Mouse (Mus musculus): ENCODE data around the gene Timm44. TPM values are rescaled to one million over a fixed set of nuclear protein-coding genes. Genes with fewer than 3 reads are reported as not detected.

The Timm44 gene
- polyA plus RNA-seq, 1 experiment from 2014 or later = 67.4 TPM

DNA sequence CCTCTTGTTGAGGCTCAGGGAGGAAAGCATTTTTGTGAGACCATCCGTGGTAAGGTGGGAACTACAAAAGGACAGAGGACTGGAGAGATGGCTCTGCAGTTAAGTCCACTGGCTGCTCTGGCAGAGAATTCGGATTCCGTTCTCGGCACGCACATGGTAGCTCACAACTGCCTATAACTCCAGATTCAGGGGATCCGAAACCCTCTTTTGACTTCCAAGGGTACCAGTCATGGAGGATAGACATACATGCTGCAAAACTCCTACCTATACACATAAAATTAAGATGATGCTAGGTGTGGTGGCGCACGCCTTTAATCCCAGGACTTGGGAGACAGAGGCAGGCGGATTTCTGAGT is 375 bp upstream of the Timm44 start:
- Histone ChIP-seq H3K9ac (ENCODE audit: low read length) (peak overlapping the region; percentile 70), H3K27ac (ENCODE audit: low read depth, low read length) (0 out of 2 replicates have a peak overlapping the region, but pooled peaks have one; percentile 25), H3K9me3 (ENCODE audit: control insufficient read depth, low read length) (no peaks in the 10 kb centered on the region), H3K27me3 (ENCODE audit: control insufficient read depth, insufficient read depth, low read length) (no peaks in the 10 kb centered on the region), H3K4me1 (ENCODE audit: control insufficient read depth, insufficient read depth, low read length) (peaks cover 3% of the 10 kb centered on the region; the same call in 1 of the 2 replicates), H3K4me2 (peak overlapping the region; percentile 64), H3K36me3 (ENCODE audit: control insufficient read depth, insufficient read depth, low read length) (0 out of 2 replicates have a peak, but pooled peaks cover 3% of the 10 kb centered on the region), H3K4me3 (ENCODE audit: low read depth, low read length) (peak overlapping the region; percentile 58)
- ATAC-seq (ENCODE audit: low FRiP score) (no peak), DNase-seq (ENCODE audit: low spot score, missing footprints) (no peak)
- 26% methylated on average over 9 of the region's 9 CpGs for WGBS

- Histone ChIP-seq H3K4me1 (ENCODE audit: control insufficient read depth, insufficient read depth, low read length) (no peaks in the 10 kb centered on the region), H3K4me3 (ENCODE audit: low read depth, low read length) (no peak overlapping the region), H3K27me3 (ENCODE audit: control insufficient read depth, insufficient read depth, low read length) (no peaks in the 10 kb centered on the region), H3K4me2 (no peak overlapping the region), H3K9me3 (ENCODE audit: control insufficient read depth, low read length) (no peaks in the 10 kb centered on the region), H3K9ac (ENCODE audit: low read length) (no peak overlapping the region), H3K27ac (ENCODE audit: low read depth, low read length) (no peak overlapping the region), H3K36me3 (ENCODE audit: control insufficient read depth, insufficient read depth, low read length) (peaks cover 19% of the 10 kb centered on the region)
- DNase-seq (ENCODE audit: low spot score, missing footprints) = no peak
- ATAC-seq (ENCODE audit: low FRiP score) = no peak
- 89% methylated on average over 6 of the region's 6 CpGs for WGBS
Observed at GRCm38 (mm10) chr8:4269609-4270008, 6.1 kb downstream of the Timm44 start.

- Histone ChIP-seq H3K27ac (ENCODE audit: low read depth, low read length) (no peak overlapping the region), H3K27me3 (ENCODE audit: control insufficient read depth, insufficient read depth, low read length) (no peaks in the 10 kb centered on the region), H3K9me3 (ENCODE audit: control insufficient read depth, low read length) (no peaks in the 10 kb centered on the region), H3K4me2 (no peak overlapping the region), H3K36me3 (ENCODE audit: control insufficient read depth, insufficient read depth, low read length) (peaks cover 19% of the 10 kb centered on the region), H3K4me1 (ENCODE audit: control insufficient read depth, insufficient read depth, low read length) (no peaks in the 10 kb centered on the region), H3K9ac (ENCODE audit: low read length) (no peak overlapping the region), H3K4me3 (ENCODE audit: low read depth, low read length) (no peak overlapping the region)
- DNase-seq (ENCODE audit: low spot score, missing footprints) (peak; percentile 72), ATAC-seq (ENCODE audit: low FRiP score) (peak; percentile 69; the same call in 1 of the 2 replicates)
- WGBS = 77% methylated on average over 15 of the region's 15 CpGs
Observed at GRCm38 (mm10) chr8:4267627-4268026, 8.1 kb downstream of the Timm44 start.

DNA sequence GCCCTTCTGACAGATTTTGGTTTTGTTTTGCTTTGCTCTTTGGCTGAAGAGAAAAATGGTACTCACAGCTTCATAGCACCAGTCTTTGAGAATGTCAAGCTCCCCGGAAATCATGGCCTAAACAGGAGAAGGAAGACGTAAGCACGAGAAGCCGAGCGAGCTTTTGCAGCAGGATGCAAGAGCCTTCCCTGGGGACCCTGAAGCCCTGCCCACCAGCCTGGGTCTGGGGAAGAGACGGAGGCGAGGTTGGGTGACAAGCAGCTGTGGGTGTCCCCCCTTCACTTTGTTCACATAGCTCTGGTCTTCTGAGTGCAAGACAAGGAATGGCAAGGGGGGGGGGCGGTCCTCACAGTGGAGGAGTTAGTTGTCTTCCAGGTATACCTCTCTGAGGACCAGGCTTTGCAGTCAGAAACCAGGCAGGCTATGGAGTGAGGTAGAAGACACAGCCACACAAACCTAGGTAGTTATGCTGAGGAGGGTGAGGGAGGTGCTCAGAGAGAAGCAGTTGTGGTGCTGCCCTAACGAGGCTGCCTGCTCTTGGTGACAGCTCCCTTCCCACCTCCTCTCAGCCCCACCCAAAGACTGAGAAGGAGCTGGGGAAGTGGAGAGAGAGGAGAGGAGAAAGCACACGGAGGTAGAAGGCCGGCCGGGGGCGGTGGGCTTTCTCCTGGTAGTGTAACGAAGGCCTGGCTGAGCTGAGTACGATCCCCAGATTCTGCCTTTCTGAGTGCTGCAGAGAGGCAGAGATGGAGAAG is 10.4 kb downstream of the Timm44 start:
- Histone ChIP-seq H3K4me2 (no peak overlapping the region), H3K4me3 (ENCODE audit: low read depth, low read length) (no peak overlapping the region), H3K27me3 (ENCODE audit: control insufficient read depth, insufficient read depth, low read length) (no peaks in the 10 kb centered on the region), H3K36me3 (ENCODE audit: control insufficient read depth, insufficient read depth, low read length) (peaks cover 21% of the 10 kb centered on the region), H3K9ac (ENCODE audit: low read length) (no peak overlapping the region), H3K9me3 (ENCODE audit: control insufficient read depth, low read length) (no peaks in the 10 kb centered on the region), H3K4me1 (ENCODE audit: control insufficient read depth, insufficient read depth, low read length) (no peaks in the 10 kb centered on the region), H3K27ac (ENCODE audit: low read depth, low read length) (no peak overlapping the region)
- 93% methylated on average over 15 of the region's 15 CpGs for WGBS
- DNase-seq (ENCODE audit: low spot score, missing footprints) = peak; percentile 8
- ATAC-seq (ENCODE audit: low FRiP score) = no peak

GRCm38 (mm10) chr8:4263105-4263791 is 12.5 kb downstream of the Timm44 start:
- no peaks in the 10 kb centered on the region for H3K9me3 ChIP-seq (ENCODE audit: control insufficient read depth, low read length)
- no peaks in the 10 kb centered on the region for H3K27me3 ChIP-seq (ENCODE audit: control insufficient read depth, insufficient read depth, low read length)
- H3K9ac ChIP-seq (ENCODE audit: low read length) = no peak overlapping the region
- H3K4me2 ChIP-seq = no peak overlapping the region
- no peak for DNase-seq (ENCODE audit: low spot score, missing footprints)
- peaks cover 18% of the 10 kb centered on the region for H3K36me3 ChIP-seq (ENCODE audit: control insufficient read depth, insufficient read depth, low read length)
- H3K4me3 ChIP-seq (ENCODE audit: low read depth, low read length) = no peak overlapping the region
- H3K27ac ChIP-seq (ENCODE audit: low read depth, low read length) = no peak overlapping the region
- WGBS = 84% methylated on average over 8 of the region's 8 CpGs
- peaks cover 7% of the 10 kb centered on the region for H3K4me1 ChIP-seq (ENCODE audit: control insufficient read depth, insufficient read depth, low read length)
- no peak for ATAC-seq (ENCODE audit: low FRiP score)

GRCm38 (mm10) chr8:4259805-4260170 is 15.9 kb downstream of the Timm44 start:
- DNase-seq (ENCODE audit: low spot score, missing footprints) = peak; percentile 76
- Histone ChIP-seq H3K9me3 (ENCODE audit: control insufficient read depth, low read length) (no peaks in the 10 kb centered on the region), H3K4me1 (ENCODE audit: control insufficient read depth, insufficient read depth, low read length) (peaks cover 17% of the 10 kb centered on the region), H3K36me3 (ENCODE audit: control insufficient read depth, insufficient read depth, low read length) (peaks cover 14% of the 10 kb centered on the region; the same call in 1 of the 2 replicates), H3K27ac (ENCODE audit: low read depth, low read length) (peak overlapping the region; percentile 92), H3K4me2 (no peak overlapping the region), H3K27me3 (ENCODE audit: control insufficient read depth, insufficient read depth, low read length) (no peaks in the 10 kb centered on the region), H3K4me3 (ENCODE audit: low read depth, low read length) (no peak overlapping the region), H3K9ac (ENCODE audit: low read length) (no peak overlapping the region; the same call in 1 of the 2 replicates)
- 84% methylated on average over 4 of the region's 4 CpGs for WGBS
- no peak for ATAC-seq (ENCODE audit: low FRiP score)

GRCm38 (mm10) chr8:4259125-4259804 is 16.4 kb downstream of the Timm44 start, which contains the start of gene Ctxn1:
TSS of gene Ctxn1 (minus strand) at chr8:4259274.
- H3K27me3 ChIP-seq (ENCODE audit: control insufficient read depth, insufficient read depth, low read length) = no peaks in the 10 kb centered on the region
- WGBS = 7% methylated on average over 27 of the region's 33 CpGs
- ATAC-seq (ENCODE audit: low FRiP score) = peak; percentile 93
- DNase-seq (ENCODE audit: low spot score, missing footprints) = peak; percentile 100
- peaks cover 18% of the 10 kb centered on the region for H3K4me1 ChIP-seq (ENCODE audit: control insufficient read depth, insufficient read depth, low read length)
- H3K4me3 ChIP-seq (ENCODE audit: low read depth, low read length) = peak within 1 kb of the TSS; percentile 87
- peaks cover 11% of the 10 kb centered on the region; the same call in 1 of the 2 replicates for H3K36me3 ChIP-seq (ENCODE audit: control insufficient read depth, insufficient read depth, low read length)
- H3K9ac ChIP-seq (ENCODE audit: low read length) = peak within 1 kb of the TSS; percentile 96
- H3K27ac ChIP-seq (ENCODE audit: low read depth, low read length) = peak within 1 kb of the TSS; percentile 92
- peak within 1 kb of the TSS; percentile 69 for H3K4me2 ChIP-seq
- H3K9me3 ChIP-seq (ENCODE audit: control insufficient read depth, low read length) = no peaks in the 10 kb centered on the region

- no peak for DNase-seq (ENCODE audit: low spot score, missing footprints)
- Histone ChIP-seq H3K4me2 (peak overlapping the region; percentile 69), H3K27ac (ENCODE audit: low read depth, low read length) (peak overlapping the region; percentile 92), H3K9me3 (ENCODE audit: control insufficient read depth, low read length) (no peaks in the 10 kb centered on the region), H3K4me1 (ENCODE audit: control insufficient read depth, insufficient read depth, low read length) (peaks cover 22% of the 10 kb centered on the region), H3K4me3 (ENCODE audit: low read depth, low read length) (peak overlapping the region; percentile 87), H3K36me3 (ENCODE audit: control insufficient read depth, insufficient read depth, low read length) (peaks cover 11% of the 10 kb centered on the region; the same call in 1 of the 2 replicates), H3K27me3 (ENCODE audit: control insufficient read depth, insufficient read depth, low read length) (no peaks in the 10 kb centered on the region), H3K9ac (ENCODE audit: low read length) (peak overlapping the region; percentile 96)
- peak; percentile 84 for ATAC-seq (ENCODE audit: low FRiP score)
- WGBS = under 1% methylated on average over 28 of the region's 32 CpGs
Observed at GRCm38 (mm10) chr8:4258678-4259077, 17.0 kb downstream of the Timm44 start.

All from midbrain, embryonic 11.5 days (tissue).